ENCODE assay signal across 18 mouse cellular contexts in genomic region chr1:70918173-70919036, GRCm38 (mm10).
DNase-seq lines count a peak whose midpoint lies in the region; ATAC-seq and TF ChIP-seq lines count a peak whose summit lies in the region.
"Had no signal": no experiment of that assay in that cellular context is flagged by ENCODE, and none has a peak within 500 bp of the region (broad histone marks: within the 10 kb centered on the region; RNA-seq: fewer than 3 reads in every experiment).

No protein-coding gene starts in this region.

- H3K4me3 ChIP-seq in liver, embryonic 14.5 days (ENCODE audit: insufficient read depth in 1 of 2, low read depth in 2 of 2, low read length in 2 of 2): peak overlapping the region in 1 of 2 experiments; percentile 11; a peak in 1 of 4 replicates
- H3K4me3 ChIP-seq in midbrain, embryonic 15.5 days: no peak overlapping the region
- H3K4me3 ChIP-seq: forebrain, embryonic 12.5 days; heart, adult 2 months; limb, embryonic 13.5 days; midbrain, embryonic 12.5 days had no signal

- TF ChIP-seq CTCF in liver, embryonic 14.5 days (IDR thresholded peaks at IDR 0.05; ENCODE audit: low read depth): no peak

- H3K27me3 ChIP-seq in liver, embryonic 14.5 days (ENCODE audit: control insufficient read depth, insufficient read depth, low read length): no peaks in the 10 kb centered on the region
- H3K27me3 ChIP-seq in midbrain, embryonic 15.5 days (replicated peaks): no peaks in the 10 kb centered on the region
- H3K27me3 ChIP-seq: forebrain, embryonic 12.5 days; limb, embryonic 13.5 days; midbrain, embryonic 12.5 days had no signal

- peak overlapping the region; percentile 59 for H3K4me2 ChIP-seq in liver, embryonic 14.5 days (ENCODE audit: low read depth)
- H3K4me2 ChIP-seq in midbrain, embryonic 15.5 days: no peak overlapping the region
- H3K4me2 ChIP-seq: forebrain, embryonic 12.5 days; limb, embryonic 13.5 days; midbrain, embryonic 12.5 days had no signal

- H3K36me3 ChIP-seq in liver, embryonic 14.5 days (replicated peaks; ENCODE audit: control insufficient read depth, insufficient read depth, low read depth): no peaks in the 10 kb centered on the region
- H3K36me3 ChIP-seq in midbrain, embryonic 15.5 days (replicated peaks): no peaks in the 10 kb centered on the region
- H3K36me3 ChIP-seq: forebrain, embryonic 12.5 days; limb, embryonic 13.5 days; midbrain, embryonic 12.5 days had no signal

- H3K4me1 ChIP-seq in liver, embryonic 14.5 days (replicated peaks; ENCODE audit: control insufficient read depth in 2 of 2, insufficient read depth in 2 of 2, low read length in 1 of 2): peaks cover 14% of the 10 kb centered on the region in 2 experiments
- no peaks in the 10 kb centered on the region for H3K4me1 ChIP-seq in midbrain, embryonic 15.5 days
- H3K4me1 ChIP-seq: forebrain, embryonic 12.5 days; limb, embryonic 13.5 days; midbrain, embryonic 12.5 days had no signal

- WGBS in liver, embryonic 14.5 days (ENCODE audit: insufficient replicate concordance): 34% methylated on average over 2 of the region's 2 CpGs
- 78% methylated on average over 2 of the region's 2 CpGs for WGBS in midbrain, embryonic 15.5 days

- ATAC-seq in liver, embryonic 14.5 days (ENCODE audit: insufficient read depth): peak; percentile 95
- ATAC-seq in midbrain, embryonic 15.5 days (replicated peaks): no peak
- ATAC-seq: activated CD4-positive, CD25-positive, alpha-beta regulatory T cell, adult 4 months; intestine, embryonic 16.5 days had no signal

- H3K9me3 ChIP-seq in liver, embryonic 14.5 days (ENCODE audit: control insufficient read depth, low read length): no peaks in the 10 kb centered on the region
- no peaks in the 10 kb centered on the region for H3K9me3 ChIP-seq in midbrain, embryonic 15.5 days
- H3K9me3 ChIP-seq: forebrain, embryonic 12.5 days; limb, embryonic 13.5 days; midbrain, embryonic 12.5 days had no signal

- peak overlapping the region; percentile 93 for H3K27ac ChIP-seq in liver, embryonic 14.5 days
- no peak overlapping the region for H3K27ac ChIP-seq in midbrain, embryonic 15.5 days
- H3K27ac ChIP-seq: forebrain, embryonic 12.5 days; heart, adult 2 months; limb, embryonic 13.5 days; midbrain, embryonic 12.5 days had no signal

- peak; percentile 91 for TF ChIP-seq EP300 in liver, embryonic 14.5 days (IDR thresholded peaks at IDR 0.05; ENCODE audit: low read depth)

- peak; percentile 9 to 66 for DNase-seq in adrenal gland, adult (ENCODE audit: inconsistent age in 2 of 2, low spot score in 1 of 2)
- DNase-seq in adrenal gland, adult 18-20 months (ENCODE audit: low spot score in 2 of 2): no peak
- DNase-seq in 416B (ENCODE audit: low read depth): peak; percentile 37
- peak; percentile 58 for DNase-seq in c-Kit-negative CD71-positive TER-119-positive erythroid progenitor cells, embryonic 14.5 days (ENCODE audit: low read depth, low spot score)
- DNase-seq in liver, embryonic 14.5 days (ENCODE audit: low read depth in 3 of 3, low spot score in 3 of 3): peak; percentile 47 to 68 (median 53)
- DNase-seq in gastrocnemius, postnatal 10 days: no peak
- no peak for DNase-seq in right cerebral cortex, postnatal 10 days (ENCODE audit: low spot score in 2 of 2)
- DNase-seq: cerebellum, postnatal 10 days; heart, adult 2 months; kidney, postnatal 14 days; lung, postnatal 14 days; thymus, postnatal 14 days had no signal

- peak overlapping the region; percentile 45 for H3K9ac ChIP-seq in liver, embryonic 14.5 days (replicated peaks)
- no peak overlapping the region for H3K9ac ChIP-seq in midbrain, embryonic 15.5 days
- H3K9ac ChIP-seq: forebrain, embryonic 12.5 days; limb, embryonic 13.5 days; midbrain, embryonic 12.5 days had no signal

Comparison
In these comparisons a context has a peak if more than half of its experiments do, and no peak if none do; other contexts are left out.
1. DNase-seq: peak in adrenal gland, adult (2 of 2), 416B (single experiment), c-Kit-negative CD71-positive TER-119-positive erythroid progenitor cells, embryonic 14.5 days (single experiment) and liver, embryonic 14.5 days (3 of 3); none in adrenal gland, adult 18-20 months (0 of 2), gastrocnemius, postnatal 10 days (single experiment) and right cerebral cortex, postnatal 10 days (0 of 2).